Mouse (Mus musculus) ES-Bruce4 (cell line): ENCODE data around the gene Krtap2-4. TPM values are rescaled to one million over a fixed set of nuclear protein-coding genes. Genes with fewer than 3 reads are reported as not detected.
"Not testable (repeated sequence)": the region's sequence is repeated elsewhere in the genome, so short reads cannot be mapped to it uniquely, and the experiment has no call there.

Source experiments
- H3K27ac ChIP-seq: 2 replicates; pipeline ENCODE4 v1.5.1; 2012; ENCODE audit warnings: low read length, inconsistent platforms; ENCODE audit not compliant: insufficient read depth
- H3K27me3 ChIP-seq: 2 replicates; pipeline ENCODE4 v1.6.1; 2012; ENCODE audit warnings: mild to moderate bottlenecking, low read length, inconsistent platforms; ENCODE audit not compliant: control insufficient read depth, poor library complexity, insufficient read depth, severe bottlenecking
- H3K36me3 ChIP-seq: 2 replicates; pipeline ENCODE4 v1.6.1; 2012; ENCODE audit warnings: inconsistent platforms, mild to moderate bottlenecking, low read length, moderate library complexity; ENCODE audit not compliant: control insufficient read depth, poor library complexity, insufficient read depth, severe bottlenecking
- H3K4me1 ChIP-seq: one replicate; pipeline ENCODE4 v1.8.1; 2011; ENCODE audit warnings: low read length; ENCODE audit not compliant: control insufficient read depth, insufficient read depth
- H3K4me3 ChIP-seq: 2 replicates; pipeline ENCODE4 v1.5.1; 2011; ENCODE audit warnings: low read depth, mild to moderate bottlenecking, low read length
- H3K9ac ChIP-seq: 2 replicates; pipeline ENCODE4 v1.6.1; 2012; ENCODE audit warnings: low read depth, mild to moderate bottlenecking, inconsistent platforms; ENCODE audit not compliant: poor library complexity, severe bottlenecking
- H3K9me3 ChIP-seq: replicated peaks from 2 replicates; pipeline ENCODE4 v1.6.1; 2012; ENCODE audit warnings: mild to moderate bottlenecking, low read length, inconsistent platforms; ENCODE audit not compliant: control insufficient read depth, poor library complexity, insufficient read depth, severe bottlenecking
- CTCF ChIP-seq: IDR thresholded peaks from one replicate; pipeline ENCODE4 v1.8.1; 2011; ENCODE audit warnings: low read depth, low read length
- EP300 ChIP-seq: IDR thresholded peaks from 2 replicates; pipeline ENCODE4 v1.6.1; 2011; ENCODE audit warnings: low read depth, low read length; ENCODE audit not compliant: insufficient read depth
- POLR2A ChIP-seq: IDR thresholded peaks from one replicate; pipeline ENCODE4 v1.8.1; 2011; ENCODE audit warnings: low read length; ENCODE audit not compliant: insufficient read depth
- polyA plus RNA-seq: library from polyadenylated mRNA; stranded (reverse); fragments of >200 nt; gene quantifications from 2 replicates; pipeline ENCODE4 v1.2.4, GENCODE M21; 2011; ENCODE audit warnings: low read depth; ENCODE audit not compliant: missing spikeins, insufficient read depth, insufficient read length

Gene Krtap2-4
- polyA plus RNA-seq = not detected in 2 replicates

- Histone ChIP-seq H3K4me1 (no peaks in the 10 kb centered on the region), H3K4me3 (no peak within 1 kb of the TSS), H3K9ac (no peak within 1 kb of the TSS), H3K27me3 (no peaks in the 10 kb centered on the region), H3K36me3 (no peaks in the 10 kb centered on the region), H3K27ac (no peak within 1 kb of the TSS), H3K9me3 (no peaks in the 10 kb centered on the region)
- TF ChIP-seq EP300 (no peak), CTCF (no peak), POLR2A (no peak)
Observed at GRCm38 (mm10) chr11:99614796-99615363, at the start of gene Krtap2-4. Krtap2-4 (minus strand) TSS chr11:99614846.

GRCm38 (mm10) chr11:99662802-99663201 lies 48.2 kb upstream of the Krtap2-4 start:
- no peak overlapping the region for H3K4me3 ChIP-seq
- no peaks in the 10 kb centered on the region for H3K9me3 ChIP-seq
- no peaks in the 10 kb centered on the region for H3K36me3 ChIP-seq
- H3K27ac ChIP-seq = no peak overlapping the region
- H3K27me3 ChIP-seq = no peaks in the 10 kb centered on the region; the same call in 1 of the 2 replicates
- no peak for TF ChIP-seq CTCF
- TF ChIP-seq EP300 = no peak
- no peak for TF ChIP-seq POLR2A
- no peak overlapping the region for H3K9ac ChIP-seq
- no peaks in the 10 kb centered on the region for H3K4me1 ChIP-seq

GRCm38 (mm10) chr11:99659256-99659655 lies 44.6 kb upstream of the Krtap2-4 start:
- peaks cover 2% of the 10 kb centered on the region for H3K4me1 ChIP-seq
- no peaks in the 10 kb centered on the region for H3K27me3 ChIP-seq
- H3K9ac ChIP-seq = no peak overlapping the region
- TF ChIP-seq POLR2A (no peak), CTCF (no peak), EP300 (no peak)
- H3K27ac ChIP-seq = no peak overlapping the region
- no peaks in the 10 kb centered on the region for H3K36me3 ChIP-seq
- H3K4me3 ChIP-seq = no peak overlapping the region
- no peaks in the 10 kb centered on the region for H3K9me3 ChIP-seq

GRCm38 (mm10) chr11:99658467-99659010 lies 43.9 kb upstream of the Krtap2-4 start, which contains the start of gene Gm11563:
Gm11563 (minus strand) TSS chr11:99658960.
- H3K27ac ChIP-seq, H3K9me3 ChIP-seq, H3K4me1 ChIP-seq, H3K4me3 ChIP-seq, H3K9ac ChIP-seq, H3K36me3 ChIP-seq, H3K27me3 ChIP-seq: not testable (repeated sequence)

GRCm38 (mm10) chr11:99657051-99657450 lies 42.4 kb upstream of the Krtap2-4 start:
- Histone ChIP-seq H3K4me3 (no peak overlapping the region), H3K4me1 (peaks cover 2% of the 10 kb centered on the region), H3K36me3 (no peaks in the 10 kb centered on the region), H3K27me3 (no peaks in the 10 kb centered on the region), H3K9ac (no peak overlapping the region), H3K9me3 (no peaks in the 10 kb centered on the region), H3K27ac (no peak overlapping the region)
- TF ChIP-seq POLR2A (no peak), EP300 (no peak), CTCF (no peak)

- TF ChIP-seq CTCF = no peak
- no peak for TF ChIP-seq POLR2A
- TF ChIP-seq EP300 = no peak
- H3K9me3 ChIP-seq = peaks cover 3% of the 10 kb centered on the region; the same call in 1 of the 2 replicates
- H3K27ac ChIP-seq = no peak within 1 kb of the TSS
Observed at GRCm38 (mm10) chr11:99650136-99650535, 35.5 kb upstream of the Krtap2-4 start, which contains the start of gene Gm11555. Gm11555 (minus strand) TSS chr11:99650236.

More at GRCm38 (mm10) chr11:99650136-99650535, 35.5 kb upstream of the Krtap2-4 start, which contains the start of gene Gm11555:
- H3K9ac ChIP-seq = no peak within 1 kb of the TSS
- no peaks in the 10 kb centered on the region for H3K36me3 ChIP-seq
- no peaks in the 10 kb centered on the region for H3K27me3 ChIP-seq
- H3K4me1 ChIP-seq = no peaks in the 10 kb centered on the region
- no peak within 1 kb of the TSS for H3K4me3 ChIP-seq
